Mouse (Mus musculus) small intestine, adult 2 months (tissue): ENCODE data around the gene Mlec. TPM values are rescaled to one million over a fixed set of nuclear protein-coding genes. Genes with fewer than 3 reads are reported as not detected.
"Not testable (repeated sequence)": the region's sequence is repeated elsewhere in the genome, so short reads cannot be mapped to it uniquely, and the experiment has no call there.

Experiments used
- H3K27ac ChIP-seq: fragments of 200-500 bp; 2 replicates; pipeline ENCODE4 v1.5.1; 2012; ENCODE audit warnings: low read depth, low read length, control low read depth, inconsistent platforms; ENCODE audit not compliant: insufficient read depth
- H3K27me3 ChIP-seq: fragments of 200-500 bp; 2 replicates; pipeline ENCODE4 v1.6.1; 2012; ENCODE audit warnings: mild to moderate bottlenecking, moderate library complexity, low read length, inconsistent platforms; ENCODE audit not compliant: control insufficient read depth, insufficient read depth
- H3K36me3 ChIP-seq: fragments of 200-500 bp; 2 replicates; pipeline ENCODE4 v1.6.1; 2012; ENCODE audit warnings: mild to moderate bottlenecking, low read length, control low read depth, inconsistent platforms; ENCODE audit not compliant: control insufficient read depth, insufficient read depth
- H3K4me1 ChIP-seq: fragments of 200-500 bp; 2 replicates; pipeline ENCODE4 v1.6.1; 2012; ENCODE audit warnings: low read length, inconsistent platforms, mixed read lengths; ENCODE audit not compliant: control insufficient read depth, insufficient read depth, insufficient read length
- H3K4me3 ChIP-seq: fragments of 200-500 bp; 2 replicates; pipeline ENCODE4 v1.5.1; 2012; ENCODE audit warnings: low read depth, mild to moderate bottlenecking, control low read depth, inconsistent platforms, low read length, moderate library complexity
- CTCF ChIP-seq: fragments of 200-500 bp; IDR thresholded peaks from 2 replicates; pipeline ENCODE4 v1.5.1; 2012; ENCODE audit warnings: low read depth, mild to moderate bottlenecking, control low read depth, inconsistent platforms, low read length, moderate library complexity, mixed read lengths; ENCODE audit not compliant: insufficient replicate concordance, insufficient read length; ENCODE audit errors: extremely low read depth
- POLR2A ChIP-seq: fragments of 200-500 bp; IDR thresholded peaks from 2 replicates; pipeline ENCODE4 v1.6.1; 2012; ENCODE audit warnings: low read depth, mild to moderate bottlenecking, control low read depth, inconsistent platforms, low read length, moderate library complexity
- whole genome bisulfite sequencing: fragments of 180-500 bp; shearing (Covaris S2); methylation state at CpG from one replicate; pipeline ENCODE4 v1.1.7; 2018; 5-methylcytosine and 5-hydroxymethylcytosine counted together
- polyA plus RNA-seq: library from polyadenylated mRNA; depleted of rRNA; stranded (reverse); fragments of >200 nt; gene quantifications from 2 replicates; pipeline ENCODE4 v1.2.3, GENCODE M21; 2012

Gene Mlec
- polyA plus RNA-seq, 1 experiment = 78.3 TPM

- Histone ChIP-seq H3K27ac (no peak overlapping the region), H3K4me3 (no peak overlapping the region), H3K4me1 (peaks cover 2% of the 10 kb centered on the region; the same call in 1 of the 2 replicates), H3K27me3 (no peaks in the 10 kb centered on the region), H3K36me3 (no peaks in the 10 kb centered on the region)
- TF ChIP-seq CTCF (no peak), POLR2A (no peak)
- WGBS = 81% methylated on average over 1 of the region's 1 CpGs
These were observed 16.6 kb upstream of the Mlec start for GRCm38 (mm10) chr5:115174554-115174953.

DNA sequence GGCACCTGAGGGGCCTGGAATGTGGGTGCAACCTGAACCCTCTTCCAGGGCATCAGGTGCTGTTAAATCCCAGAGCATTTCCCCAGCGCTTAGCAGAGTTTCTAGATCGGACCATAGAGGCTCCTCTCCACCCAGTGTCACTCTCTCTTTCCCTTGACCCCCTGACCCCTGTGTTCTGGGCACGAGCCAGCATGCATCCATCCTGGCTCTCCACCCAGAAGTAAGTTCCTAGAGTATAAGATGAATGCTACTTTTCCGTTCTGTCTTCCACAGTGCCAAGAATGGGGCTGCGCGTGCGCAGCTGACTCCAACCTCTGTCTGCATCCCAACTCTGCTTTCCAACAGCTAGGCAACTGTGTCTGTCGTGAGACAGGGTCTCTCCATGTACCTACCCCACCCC lies 12.2 kb upstream of the Mlec start:
- WGBS = 83% methylated on average over 8 of the region's 8 CpGs
- peaks cover 10% of the 10 kb centered on the region for H3K4me1 ChIP-seq
- H3K36me3 ChIP-seq = no peaks in the 10 kb centered on the region
- TF ChIP-seq POLR2A (no peak), CTCF (no peak)
- no peak overlapping the region for H3K4me3 ChIP-seq
- no peak overlapping the region for H3K27ac ChIP-seq
- H3K27me3 ChIP-seq = no peaks in the 10 kb centered on the region

DNA sequence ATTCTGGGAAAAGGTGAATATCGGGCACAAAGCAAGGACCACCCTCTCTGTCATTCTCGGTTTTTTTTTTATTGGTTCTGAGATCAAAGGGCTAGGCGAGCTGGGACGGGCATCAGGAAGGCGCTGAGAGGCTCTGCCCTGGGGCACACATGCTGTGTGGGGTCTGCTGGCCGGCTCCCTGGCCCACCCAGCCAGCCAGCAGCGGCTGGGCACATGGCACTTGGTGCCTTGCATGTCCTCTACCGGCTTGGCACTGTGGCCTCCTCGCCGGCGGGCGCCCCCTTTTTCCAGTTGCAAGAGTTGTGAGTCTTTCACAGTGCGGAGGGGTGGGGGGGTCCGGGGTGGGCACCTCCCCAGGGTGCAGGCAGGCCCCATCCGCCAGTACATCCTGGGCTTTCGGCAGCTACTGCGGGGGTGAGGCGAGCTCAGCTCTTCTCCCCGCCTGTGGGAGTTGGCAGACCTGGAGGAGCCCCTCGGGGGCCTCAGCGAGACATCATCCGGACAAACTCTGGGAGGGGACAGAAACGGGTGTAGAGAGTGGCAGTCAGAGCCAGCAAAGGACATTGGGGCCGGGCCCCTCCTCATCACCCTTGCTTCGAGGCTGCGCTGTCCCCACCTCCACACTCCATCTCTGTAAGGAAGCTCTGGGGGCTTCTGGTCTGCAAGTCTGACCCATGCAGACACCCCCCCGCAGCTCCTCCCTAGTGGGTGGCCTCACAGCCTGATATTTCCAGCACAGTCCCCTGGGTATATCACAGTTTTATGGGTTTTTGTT lies 10.8 kb upstream of the Mlec start:
- Histone ChIP-seq H3K4me1 (peaks cover 10% of the 10 kb centered on the region), H3K36me3 (no peaks in the 10 kb centered on the region), H3K27ac (no peak overlapping the region), H3K27me3 (no peaks in the 10 kb centered on the region), H3K4me3 (no peak overlapping the region)
- 70% methylated on average over 27 of the region's 27 CpGs for WGBS
- TF ChIP-seq POLR2A (no peak), CTCF (no peak)

DNA sequence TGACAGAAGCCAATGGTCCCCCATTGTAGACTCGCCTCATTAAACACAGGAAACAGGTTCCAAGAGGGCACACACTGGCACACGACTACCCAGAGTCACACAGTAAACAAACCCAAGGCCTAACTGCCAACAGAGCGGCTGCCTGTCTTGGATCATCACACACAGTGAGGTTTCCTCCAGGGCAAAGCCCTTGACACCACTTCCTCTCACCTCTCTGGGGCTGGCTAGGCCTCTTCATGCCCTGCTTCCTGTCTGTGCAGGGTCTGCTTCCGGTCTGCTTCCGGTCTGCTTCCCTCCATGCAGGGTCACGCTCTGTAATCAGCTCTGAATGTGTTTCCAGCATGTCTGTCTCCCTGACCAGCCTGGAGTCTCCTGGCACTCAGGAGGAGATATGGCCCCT lies 9.4 kb upstream of the Mlec start:
- WGBS = 45% methylated on average over 6 of the region's 6 CpGs
- H3K4me1 ChIP-seq = peaks cover 10% of the 10 kb centered on the region
- no peaks in the 10 kb centered on the region for H3K36me3 ChIP-seq
- TF ChIP-seq CTCF = no peak
- TF ChIP-seq POLR2A = no peak
- no peaks in the 10 kb centered on the region for H3K27me3 ChIP-seq
- no peak overlapping the region for H3K27ac ChIP-seq
- H3K4me3 ChIP-seq = no peak overlapping the region

GRCm38 (mm10) chr5:115166815-115167194 lies 8.8 kb upstream of the Mlec start:
- no peak for TF ChIP-seq POLR2A
- TF ChIP-seq CTCF = no peak
- no peak overlapping the region for H3K4me3 ChIP-seq
- WGBS = 33% methylated on average over 7 of the region's 7 CpGs

DNA sequence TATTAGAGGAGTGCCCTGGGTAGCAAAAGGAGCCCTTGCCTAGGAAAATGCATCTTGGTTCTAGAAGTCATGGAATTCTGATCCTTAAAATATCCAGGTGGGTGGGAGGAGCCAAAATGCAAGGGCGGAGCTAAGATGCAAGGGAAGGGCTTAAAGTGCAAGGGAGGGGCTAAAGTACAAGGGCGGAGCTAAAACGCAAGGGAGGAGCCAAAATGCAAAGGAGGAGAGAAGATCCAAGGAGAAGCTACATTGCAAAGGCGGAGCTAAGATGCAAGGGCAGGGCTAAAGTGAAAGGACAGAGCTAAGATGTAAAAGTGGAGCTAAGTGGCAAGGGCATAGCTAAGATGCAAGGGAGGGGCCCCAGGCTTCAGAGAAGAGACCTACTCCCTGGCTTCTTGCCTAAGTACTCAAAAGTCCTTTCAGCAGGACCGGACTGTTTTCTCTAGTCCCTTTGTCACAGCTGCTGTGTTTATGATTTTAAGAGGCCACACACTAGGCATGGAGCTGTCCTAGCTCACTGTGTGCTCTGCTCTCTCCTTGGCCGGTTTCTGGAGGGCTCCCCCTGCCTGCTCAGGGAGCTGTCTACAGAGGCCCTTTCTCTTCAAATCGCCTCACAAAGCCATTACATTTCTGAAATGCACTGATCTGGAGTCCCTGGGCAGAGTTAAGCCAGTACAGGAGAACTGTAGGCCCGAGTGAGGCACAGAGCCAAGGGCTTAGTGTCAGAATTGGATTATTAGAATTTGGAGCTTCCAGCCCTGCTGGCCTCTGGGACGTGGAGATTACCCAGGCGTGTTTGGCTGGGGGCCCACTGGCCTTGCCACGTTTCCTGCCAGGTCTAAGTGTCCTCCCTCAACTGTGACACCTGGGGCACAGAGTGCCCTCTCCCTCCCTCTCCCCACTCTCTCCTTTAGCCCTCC lies 8.2 kb upstream of the Mlec start:
- Histone ChIP-seq H3K27ac (0 out of 2 replicates have a peak overlapping the region, but pooled peaks have one; percentile 0), H3K4me1 (peaks cover 15% of the 10 kb centered on the region), H3K4me3 (no peak overlapping the region), H3K36me3 (no peaks in the 10 kb centered on the region), H3K27me3 (no peaks in the 10 kb centered on the region)
- TF ChIP-seq POLR2A = no peak
- TF ChIP-seq CTCF = no peak
- WGBS = 23% methylated on average over 11 of the region's 11 CpGs

More at GRCm38 (mm10) chr5:115166815-115167194, 8.8 kb upstream of the Mlec start:
- H3K27ac ChIP-seq = no peak overlapping the region
- H3K4me1 ChIP-seq = peaks cover 10% of the 10 kb centered on the region
- H3K27me3 ChIP-seq = no peaks in the 10 kb centered on the region
- no peaks in the 10 kb centered on the region for H3K36me3 ChIP-seq

DNA sequence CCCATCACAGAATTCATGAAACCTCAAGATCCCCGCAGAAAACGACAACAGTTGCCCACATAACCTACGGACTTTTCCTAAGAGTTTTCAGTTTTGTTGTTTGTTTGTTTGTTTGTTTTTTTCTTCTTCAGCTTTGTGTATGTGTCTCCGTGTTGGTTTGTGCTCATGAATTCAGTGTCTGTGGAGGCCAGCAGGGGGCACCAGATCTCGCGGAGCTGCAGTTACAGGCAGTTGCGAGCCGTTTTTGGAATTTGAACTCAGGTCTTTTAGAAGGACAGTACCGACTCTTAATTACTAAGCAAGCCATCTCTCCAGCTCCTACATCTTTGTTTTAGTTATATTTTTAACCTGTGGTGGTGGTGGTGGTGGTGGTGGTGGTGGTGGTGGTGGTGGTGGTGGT lies 7.4 kb upstream of the Mlec start:
- no peaks in the 10 kb centered on the region for H3K36me3 ChIP-seq
- no peaks in the 10 kb centered on the region for H3K27me3 ChIP-seq
- H3K4me3 ChIP-seq = no peak overlapping the region
- no peak overlapping the region for H3K27ac ChIP-seq
- H3K4me1 ChIP-seq = peaks cover 21% of the 10 kb centered on the region
- TF ChIP-seq POLR2A (no peak), CTCF (peak; percentile 50; the same call in 1 of the 2 replicates)
- WGBS = 54% methylated on average over 9 of the region's 9 CpGs

- not testable (repeated sequence) for H3K27ac ChIP-seq, H3K4me3 ChIP-seq, H3K27me3 ChIP-seq, H3K36me3 ChIP-seq
- WGBS = 77% methylated on average over 4 of the region's 4 CpGs
- H3K4me1 ChIP-seq = peaks cover 21% of the 10 kb centered on the region
These were observed 6.5 kb upstream of the Mlec start for GRCm38 (mm10) chr5:115164446-115164845.
